Mouse (Mus musculus) midbrain, embryonic 11.5 days (tissue): ENCODE data around the gene Prokr2. TPM values are rescaled to one million over a fixed set of nuclear protein-coding genes. Genes with fewer than 3 reads are reported as not detected.

ENCODE experiments used
- ATAC-seq: fragments of 200-750 bp; cut with Nextera tagmentation; 2 replicates; pipeline ENCODE4 v1.8.0; 2017; ENCODE audit warnings: moderate TSS enrichment, moderate library complexity; ENCODE audit not compliant: low FRiP score
- DNase-seq: peaks from one replicate; pipeline ENCODE4 v3.0.0; 2015; ENCODE audit warnings: low spot score; ENCODE audit errors: missing footprints
- H3K27ac ChIP-seq: fragments of 300-500 bp; sonication (generic); 2 replicates; pipeline ENCODE4 v1.5.1; 2014; ENCODE audit warnings: low read depth, low read length
- H3K27me3 ChIP-seq: fragments of 300-500 bp; sonication (generic); 2 replicates; pipeline ENCODE4 v1.6.1; 2014; ENCODE audit warnings: mild to moderate bottlenecking, low read length, moderate library complexity, mixed read lengths; ENCODE audit not compliant: control insufficient read depth, insufficient read depth
- H3K36me3 ChIP-seq: fragments of 300-500 bp; sonication (generic); 2 replicates; pipeline ENCODE4 v1.6.1; 2014; ENCODE audit warnings: mild to moderate bottlenecking, low read length, moderate library complexity, mixed read lengths; ENCODE audit not compliant: control insufficient read depth, insufficient read depth
- H3K4me1 ChIP-seq: fragments of 300-500 bp; sonication (generic); 2 replicates; pipeline ENCODE4 v1.6.1; 2014; ENCODE audit warnings: low read length; ENCODE audit not compliant: control insufficient read depth, insufficient read depth
- H3K4me2 ChIP-seq: fragments of 300-500 bp; sonication (generic); 2 replicates; pipeline ENCODE4 v1.6.1; 2014; ENCODE audit warnings: mild to moderate bottlenecking, moderate library complexity
- H3K4me3 ChIP-seq: fragments of 300-500 bp; sonication (generic); 2 replicates; pipeline ENCODE4 v1.5.1; 2014; ENCODE audit warnings: low read depth, low read length
- H3K9ac ChIP-seq: fragments of 300-500 bp; sonication (generic); 2 replicates; pipeline ENCODE4 v1.6.1; 2014; ENCODE audit warnings: low read length
- H3K9me3 ChIP-seq: fragments of 300-500 bp; sonication (generic); 2 replicates; pipeline ENCODE4 v1.6.1; 2016; ENCODE audit warnings: low read length; ENCODE audit not compliant: control insufficient read depth
- WGBS: fragments of 180-500 bp; shearing (Covaris S2); extraction: QIAGEN DNeasy Blood & Tissue Kit; methylation state at CpG from one replicate; pipeline ENCODE4 v1.1.7; 2014; 5-methylcytosine and 5-hydroxymethylcytosine counted together
- polyA plus RNA-seq: library from polyadenylated mRNA; unstranded; fragments of >200 nt; fragmentation: Nextera tagmentation; extraction: Ambion mirVana; gene quantifications from 2 replicates; pipeline ENCODE4 v1.2.1, GENCODE M21; 2014

Prokr2 gene
- 1.1 and 1.3 TPM in 2 replicates for polyA plus RNA-seq

DNA sequence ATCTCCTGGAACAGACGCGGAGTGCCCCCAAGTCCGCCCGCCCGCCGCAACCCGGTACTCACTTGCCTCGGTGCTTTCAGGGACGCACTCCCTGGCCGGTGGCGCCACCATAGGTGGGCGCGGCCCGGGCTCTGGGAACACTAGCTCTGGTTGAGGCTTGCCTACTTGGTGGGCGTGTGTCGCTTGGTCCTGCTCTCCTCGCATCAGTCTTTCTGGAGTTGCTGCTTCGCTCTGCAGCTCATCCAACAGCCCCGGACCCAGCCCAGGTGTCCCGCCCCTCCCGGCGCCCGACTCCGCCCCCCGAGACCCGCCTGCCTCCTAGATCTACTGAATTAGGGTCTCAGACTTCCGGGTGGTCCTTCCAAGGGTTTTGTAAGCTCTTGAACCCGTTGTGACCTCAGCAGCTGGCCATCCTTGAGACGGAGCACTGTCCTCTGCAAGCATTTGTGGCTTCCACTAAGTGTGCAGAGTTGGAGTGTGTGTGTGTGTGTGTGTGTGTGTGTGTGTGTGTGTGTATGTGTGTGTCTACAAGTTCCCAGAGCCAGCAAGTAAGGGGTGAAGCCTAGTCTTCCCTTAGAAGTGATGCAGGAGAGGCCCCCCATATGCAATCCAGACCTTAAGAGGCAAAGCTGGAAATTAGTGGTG lies at the start of gene Prokr2:
Gene Prokr2 (minus strand): TSS at position 254 of the 645 bp plus-strand sequence.
- H3K36me3 ChIP-seq: no peaks in the 10 kb centered on the region
- H3K4me2 ChIP-seq: peak within 1 kb of the TSS; percentile 70
- no peaks in the 10 kb centered on the region for H3K9me3 ChIP-seq
- WGBS: under 1% methylated on average over 29 of the region's 29 CpGs
- no peak within 1 kb of the TSS for H3K27ac ChIP-seq
- 0 out of 2 replicates have a peak, but pooled peaks cover 9% of the 10 kb centered on the region for H3K4me1 ChIP-seq
- ATAC-seq (peak; percentile 68), DNase-seq (peak; percentile 93)
- H3K27me3 ChIP-seq: peaks cover 13% of the 10 kb centered on the region
- peak within 1 kb of the TSS; percentile 38 for H3K4me3 ChIP-seq
- H3K9ac ChIP-seq: peak within 1 kb of the TSS; percentile 31

DNA sequence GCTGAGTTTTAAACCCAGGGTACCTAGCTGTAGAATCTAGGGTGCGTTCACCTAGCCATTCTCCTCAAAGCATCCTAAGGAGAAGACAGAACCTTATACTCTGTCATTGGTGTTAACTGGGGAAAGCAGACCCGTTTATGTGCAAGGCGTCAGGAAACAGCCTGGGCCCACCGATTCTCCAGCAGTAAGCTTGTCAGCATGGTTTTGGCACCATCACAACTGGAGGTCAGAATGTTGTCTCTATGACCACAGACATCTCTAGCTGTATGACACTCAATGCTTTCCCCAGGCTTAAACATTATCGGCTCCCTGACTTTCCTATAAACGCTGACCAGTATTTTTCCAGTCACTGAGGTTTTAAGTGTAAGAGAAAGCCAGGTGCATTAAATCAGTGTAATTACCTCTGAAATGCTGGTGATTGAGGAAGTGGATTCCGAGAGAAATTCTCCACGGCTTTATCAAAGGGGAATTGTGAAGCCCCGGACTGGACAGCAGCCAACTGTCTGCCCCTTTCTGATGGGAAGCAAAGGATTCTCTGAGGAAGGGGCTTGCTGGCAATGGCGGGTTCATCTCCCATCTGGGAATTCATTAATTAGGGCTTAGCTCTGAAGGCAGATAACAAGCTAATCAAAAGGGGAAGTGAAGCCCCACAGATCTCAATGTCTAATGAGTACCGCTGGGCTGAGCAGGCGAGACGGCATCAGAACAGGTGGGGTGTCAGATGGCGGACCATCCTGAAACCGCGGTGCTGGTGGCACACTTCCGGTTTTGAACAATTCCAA lies 42.1 kb upstream of the Prokr2 start:
- H3K27ac ChIP-seq: no peak overlapping the region
- WGBS: 84% methylated on average over 17 of the region's 17 CpGs
- no peak for DNase-seq
- ATAC-seq: no peak
- no peaks in the 10 kb centered on the region for H3K4me1 ChIP-seq
- no peak overlapping the region for H3K4me2 ChIP-seq
- H3K9ac ChIP-seq: no peak overlapping the region
- no peaks in the 10 kb centered on the region for H3K36me3 ChIP-seq
- H3K4me3 ChIP-seq: no peak overlapping the region
- no peaks in the 10 kb centered on the region for H3K9me3 ChIP-seq
- no peaks in the 10 kb centered on the region for H3K27me3 ChIP-seq

DNA sequence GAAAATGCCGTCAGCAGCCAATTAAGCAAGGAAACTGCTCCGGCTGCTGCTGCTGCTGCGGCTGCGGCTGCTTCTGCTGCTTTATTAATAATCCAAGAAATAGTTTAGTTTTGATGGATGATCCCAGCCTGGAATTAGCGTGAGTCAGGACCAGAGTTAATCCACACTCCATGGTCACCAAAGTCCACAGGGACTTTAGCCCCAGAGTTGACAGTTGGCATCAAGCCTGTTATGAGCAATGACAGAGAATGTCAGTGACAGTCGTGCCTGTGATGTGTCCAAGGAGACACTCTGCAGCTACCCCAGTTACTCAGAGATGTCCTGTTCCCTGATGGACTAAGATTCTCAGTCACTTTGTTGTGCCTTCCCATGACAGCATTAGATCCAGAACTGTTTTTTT lies 40.3 kb upstream of the Prokr2 start:
- Histone ChIP-seq H3K4me1 (no peaks in the 10 kb centered on the region), H3K4me2 (no peak overlapping the region), H3K9ac (no peak overlapping the region), H3K27ac (no peak overlapping the region), H3K4me3 (no peak overlapping the region), H3K27me3 (no peaks in the 10 kb centered on the region), H3K9me3 (no peaks in the 10 kb centered on the region), H3K36me3 (no peaks in the 10 kb centered on the region)
- no peak for DNase-seq
- no peak for ATAC-seq
- WGBS: 86% methylated on average over 6 of the region's 6 CpGs

DNA sequence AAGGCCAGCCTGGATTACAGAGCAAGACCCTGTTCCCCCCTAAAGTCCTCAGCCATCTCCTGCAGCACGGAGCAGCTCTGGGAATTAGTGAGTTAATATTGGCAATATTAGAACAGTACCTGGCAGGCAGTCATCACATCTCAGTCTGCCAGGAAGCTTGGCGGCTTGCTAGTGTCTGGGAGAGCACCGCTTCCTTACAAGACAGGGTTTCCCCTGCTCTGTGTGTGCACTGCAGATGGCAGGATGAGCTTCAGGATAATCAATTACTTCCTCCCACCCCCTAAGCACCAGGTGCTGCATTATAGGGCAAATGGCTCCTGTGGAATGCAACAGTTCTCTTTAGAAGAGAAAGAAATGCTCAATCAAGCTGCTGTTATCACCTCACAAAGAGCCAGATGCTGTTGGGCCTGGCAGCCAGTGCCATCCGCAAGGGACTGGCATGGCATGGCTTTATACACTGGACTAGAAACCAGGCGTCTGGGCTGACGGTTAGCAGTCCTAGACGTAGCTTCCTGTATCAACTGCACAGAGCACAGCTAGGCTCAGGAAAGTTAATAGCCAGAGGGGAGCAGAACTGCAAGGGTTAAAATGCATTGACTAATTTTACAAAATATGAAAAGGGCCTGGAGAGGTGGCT lies 38.3 kb upstream of the Prokr2 start:
- Histone ChIP-seq H3K4me3 (no peak overlapping the region), H3K4me2 (no peak overlapping the region), H3K36me3 (no peaks in the 10 kb centered on the region), H3K27me3 (no peaks in the 10 kb centered on the region), H3K9me3 (no peaks in the 10 kb centered on the region), H3K27ac (no peak overlapping the region), H3K4me1 (no peaks in the 10 kb centered on the region), H3K9ac (no peak overlapping the region)
- no peak for DNase-seq
- ATAC-seq: no peak
- 93% methylated on average over 7 of the region's 7 CpGs for WGBS

DNA sequence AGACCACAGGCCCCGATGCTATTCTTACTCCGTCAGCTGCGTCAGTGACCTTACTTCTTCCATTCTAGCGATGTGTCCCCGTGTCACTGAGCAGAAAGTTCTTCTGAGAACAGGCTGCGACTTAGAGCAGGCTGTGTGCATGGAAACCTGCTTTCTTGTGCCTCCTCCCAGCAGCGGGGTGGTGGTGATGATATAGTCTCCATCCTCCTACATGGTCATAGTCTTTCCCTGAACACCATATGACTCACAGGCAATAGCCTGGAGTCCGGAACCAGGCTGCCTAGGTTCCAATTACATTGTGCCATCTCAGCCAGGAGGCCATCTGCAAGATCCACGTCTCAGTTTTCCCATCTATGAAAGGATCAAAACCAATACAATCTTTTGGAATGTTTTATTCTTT lies 37.6 kb upstream of the Prokr2 start:
- no peak for ATAC-seq
- no peak for DNase-seq
- Histone ChIP-seq H3K4me1 (no peaks in the 10 kb centered on the region), H3K36me3 (no peaks in the 10 kb centered on the region), H3K9me3 (no peaks in the 10 kb centered on the region), H3K9ac (no peak overlapping the region), H3K27ac (no peak overlapping the region), H3K4me3 (no peak overlapping the region), H3K27me3 (no peaks in the 10 kb centered on the region), H3K4me2 (no peak overlapping the region)
- 89% methylated on average over 9 of the region's 9 CpGs for WGBS

DNA sequence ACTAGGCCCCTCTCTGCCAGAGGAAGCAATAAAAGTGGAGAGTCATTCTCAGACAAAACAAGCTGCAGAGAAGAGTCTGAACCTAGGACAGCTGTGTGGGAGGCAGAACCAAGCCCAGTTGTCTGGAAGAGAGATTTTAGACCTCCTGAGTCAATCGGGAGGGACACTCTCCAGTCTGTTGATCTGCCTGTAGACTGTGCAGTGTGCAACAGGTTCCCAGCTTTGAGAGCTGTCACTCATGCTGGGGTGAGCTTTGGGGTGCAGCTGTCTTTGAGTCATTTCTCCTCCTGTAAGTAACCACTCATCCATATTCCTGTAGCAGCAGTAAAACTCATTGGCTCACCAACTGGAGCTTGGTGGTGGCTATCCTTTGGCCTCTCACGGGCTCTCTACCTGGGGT lies 33.2 kb upstream of the Prokr2 start:
- Histone ChIP-seq H3K27ac (no peak overlapping the region), H3K4me2 (no peak overlapping the region), H3K27me3 (no peaks in the 10 kb centered on the region), H3K36me3 (no peaks in the 10 kb centered on the region), H3K9ac (no peak overlapping the region), H3K4me1 (no peaks in the 10 kb centered on the region), H3K4me3 (no peak overlapping the region), H3K9me3 (no peaks in the 10 kb centered on the region)
- DNase-seq: no peak
- 86% methylated on average over 2 of the region's 2 CpGs for WGBS
- no peak for ATAC-seq

DNA sequence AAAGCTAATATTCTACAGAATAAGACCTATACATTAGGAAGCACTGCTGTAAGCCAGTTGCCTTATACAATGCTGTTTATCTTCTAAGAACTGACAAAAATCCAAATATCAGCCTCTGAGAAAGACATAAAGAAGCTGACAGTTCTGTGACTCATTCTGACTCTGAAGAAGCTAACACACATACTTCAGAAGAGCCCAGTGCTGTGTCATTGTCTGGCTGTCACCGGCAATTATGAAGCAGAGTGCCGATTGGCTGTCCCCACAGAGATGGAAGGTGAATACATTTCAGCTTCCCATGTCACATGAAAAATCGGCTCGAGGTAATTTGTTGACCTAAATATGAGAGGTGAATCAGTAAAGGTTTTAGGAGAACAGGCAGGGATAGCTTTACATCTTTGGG lies 24.9 kb upstream of the Prokr2 start:
- Histone ChIP-seq H3K4me3 (no peak overlapping the region), H3K27me3 (peaks cover 2% of the 10 kb centered on the region; the same call in 1 of the 2 replicates), H3K9me3 (no peaks in the 10 kb centered on the region), H3K27ac (no peak overlapping the region), H3K4me2 (no peak overlapping the region), H3K36me3 (no peaks in the 10 kb centered on the region; the same call in 1 of the 2 replicates), H3K4me1 (no peaks in the 10 kb centered on the region), H3K9ac (no peak overlapping the region)
- ATAC-seq: no peak
- WGBS: 88% methylated on average over 4 of the region's 4 CpGs
- DNase-seq: no peak

DNA sequence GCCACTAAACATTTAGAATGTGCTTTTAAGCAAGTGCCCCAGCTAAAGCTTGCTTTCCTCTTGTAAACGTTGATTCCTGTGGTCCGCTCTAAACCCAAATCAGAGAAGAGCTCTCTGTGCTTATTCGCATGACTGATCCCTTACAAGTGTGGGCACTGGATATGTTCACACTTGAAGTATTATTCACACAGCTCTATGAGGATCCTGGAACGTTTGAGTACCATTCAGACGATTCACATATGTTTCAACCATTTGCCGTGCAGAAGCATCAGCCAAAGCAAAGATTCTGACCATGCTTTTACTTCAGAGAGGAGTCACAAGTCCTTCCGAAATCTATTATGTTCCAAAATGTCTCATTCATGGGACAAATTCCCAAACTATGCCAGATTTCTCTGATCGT lies 12.9 kb upstream of the Prokr2 start:
- H3K4me3 ChIP-seq: no peak overlapping the region
- H3K9ac ChIP-seq: no peak overlapping the region
- 85% methylated on average over 8 of the region's 8 CpGs for WGBS
- no peak overlapping the region for H3K27ac ChIP-seq
- no peak for DNase-seq
- ATAC-seq: no peak
- H3K27me3 ChIP-seq: no peaks in the 10 kb centered on the region
- peaks cover 8% of the 10 kb centered on the region; the same call in 1 of the 2 replicates for H3K9me3 ChIP-seq
- H3K4me1 ChIP-seq: no peaks in the 10 kb centered on the region
- no peak overlapping the region for H3K4me2 ChIP-seq
- no peaks in the 10 kb centered on the region for H3K36me3 ChIP-seq

DNA sequence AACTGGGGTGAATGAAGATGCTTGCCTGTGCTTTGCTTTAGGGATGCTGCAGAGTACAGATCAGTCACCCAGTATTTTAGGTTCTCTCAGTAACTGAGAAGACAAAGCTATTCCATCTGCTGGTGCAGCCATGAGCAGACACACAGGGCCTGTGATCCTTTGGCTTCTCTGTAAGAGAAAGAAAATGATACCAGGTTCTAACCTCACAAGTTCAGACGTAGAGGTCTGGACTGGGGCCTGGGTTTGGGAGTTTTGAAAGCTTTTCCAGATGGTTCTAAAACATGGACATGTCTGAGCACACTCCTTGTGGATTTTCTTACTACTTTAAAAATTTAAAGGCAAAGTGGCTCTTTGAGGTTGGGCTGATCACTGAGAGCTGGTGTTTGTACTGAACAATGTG lies 10.5 kb upstream of the Prokr2 start:
- DNase-seq (no peak), ATAC-seq (no peak)
- peaks cover 8% of the 10 kb centered on the region; the same call in 1 of the 2 replicates for H3K9me3 ChIP-seq
- no peak overlapping the region for H3K4me3 ChIP-seq
- H3K4me2 ChIP-seq: no peak overlapping the region
- H3K36me3 ChIP-seq: no peaks in the 10 kb centered on the region
- H3K9ac ChIP-seq: no peak overlapping the region
- H3K4me1 ChIP-seq: no peaks in the 10 kb centered on the region
- no peak overlapping the region for H3K27ac ChIP-seq
- H3K27me3 ChIP-seq: no peaks in the 10 kb centered on the region
- 69% methylated on average over 1 of the region's 1 CpGs for WGBS
